Mouse (Mus musculus): ENCODE results near the gene Pglyrp1.

Gene Pglyrp1

GRCm38 (mm10) chr7:18926041-18926790 lies 55.1 kb downstream of the Pglyrp1 start:
- 2% methylated on average over 41 of the region's 42 CpGs for WGBS

- WGBS: 12% methylated on average over 6 of the region's 6 CpGs
These were observed 55.8 kb downstream of the Pglyrp1 start for GRCm38 (mm10) chr7:18926911-18927310.

- WGBS: 16% methylated on average over 3 of the region's 3 CpGs
These were observed 56.6 kb downstream of the Pglyrp1 start for GRCm38 (mm10) chr7:18927759-18928158.
